Mouse (Mus musculus) small intestine, adult 2 months (tissue): Measurements from ENCODE around the gene Ctnnd2.

ENCODE experiments used
- CTCF ChIP-seq: fragments of 200-500 bp; IDR thresholded peaks from 2 replicates; pipeline ENCODE4 v1.5.1; 2012; ENCODE audit warnings: low read depth, mild to moderate bottlenecking, control low read depth, inconsistent platforms, low read length, moderate library complexity, mixed read lengths; ENCODE audit not compliant: insufficient replicate concordance, insufficient read length; ENCODE audit errors: extremely low read depth
- POLR2A ChIP-seq: fragments of 200-500 bp; IDR thresholded peaks from 2 replicates; pipeline ENCODE4 v1.6.1; 2012; ENCODE audit warnings: low read depth, mild to moderate bottlenecking, control low read depth, inconsistent platforms, low read length, moderate library complexity

GRCm38 (mm10) chr15:30229112-30229511 is 56.7 kb downstream of the Ctnnd2 start:
- TF ChIP-seq CTCF (no peak), POLR2A (no peak)
